Mouse (Mus musculus): ENCODE results near the gene Iffo2.

Iffo2 gene

GRCm38 (mm10) chr4:139639801-139640200 is 109.5 kb downstream of the Iffo2 start:
- WGBS = 80% methylated on average over 12 of the region's 12 CpGs

- 86% methylated on average over 12 of the region's 12 CpGs for WGBS
Observed at GRCm38 (mm10) chr4:139640333-139640732, 110.0 kb downstream of the Iffo2 start.

GRCm38 (mm10) chr4:139640775-139641174 is 110.4 kb downstream of the Iffo2 start:
- 53% methylated on average over 6 of the region's 6 CpGs for WGBS

GRCm38 (mm10) chr4:139641829-139642425 is 111.6 kb downstream of the Iffo2 start:
- WGBS = 49% methylated on average over 30 of the region's 30 CpGs

GRCm38 (mm10) chr4:139643972-139644371 is 113.6 kb downstream of the Iffo2 start:
- WGBS = 21% methylated on average over 9 of the region's 9 CpGs

GRCm38 (mm10) chr4:139646916-139647315 is 116.6 kb downstream of the Iffo2 start:
- WGBS = 91% methylated on average over 7 of the region's 7 CpGs

GRCm38 (mm10) chr4:139650086-139650743 is 119.9 kb downstream of the Iffo2 start:
- WGBS = 85% methylated on average over 15 of the region's 15 CpGs

GRCm38 (mm10) chr4:139650907-139651306 is 120.6 kb downstream of the Iffo2 start:
- 77% methylated on average over 11 of the region's 11 CpGs for whole genome bisulfite sequencing

- 83% methylated on average over 8 of the region's 8 CpGs for WGBS
Observed at GRCm38 (mm10) chr4:139653238-139653637, 122.9 kb downstream of the Iffo2 start, which contains the start of gene Tas1r2. TSS of gene Tas1r2 (plus strand) at chr4:139653538.

GRCm38 (mm10) chr4:139661897-139662296 is 131.5 kb downstream of the Iffo2 start:
- WGBS = 63% methylated on average over 14 of the region's 14 CpGs

- WGBS = 85% methylated on average over 6 of the region's 6 CpGs
Observed at GRCm38 (mm10) chr4:139667632-139668031, 137.3 kb downstream of the Iffo2 start.

- WGBS = 16% methylated on average over 6 of the region's 6 CpGs
Observed at GRCm38 (mm10) chr4:139669847-139670246, 139.5 kb downstream of the Iffo2 start.

All from cerebral cortex, adult 2 months (tissue).